In genomic region chr5:143633558-143633871, GRCm38 (mm10) we compare ENCODE assay signal across 9 mouse cellular contexts. TPM values are rescaled to one million over a fixed set of nuclear protein-coding genes. Genes with fewer than 3 reads are reported as not detected.
DNase-seq lines count a peak whose midpoint lies in the region; ATAC-seq and TF ChIP-seq lines count a peak whose summit lies in the region.
"Had no signal": no experiment of that assay in that cellular context is flagged by ENCODE, and none has a peak within 500 bp of the region (broad histone marks: within the 10 kb centered on the region; RNA-seq: fewer than 3 reads in every experiment).

No protein-coding gene starts in this region.

- no peak for TF ChIP-seq EP300 in CH12.LX (IDR thresholded peaks at IDR 0.05; ENCODE audit: low read length)

- no peak overlapping the region for H3K27ac ChIP-seq in CH12.LX (ENCODE audit: insufficient read depth, low read depth)
- peak overlapping the region; percentile 77 for H3K27ac ChIP-seq in liver, embryonic 11.5 days (ENCODE audit: low read depth, low read length)

- no peak for TF ChIP-seq RAD21 in CH12.LX (IDR thresholded peaks at IDR 0.05; ENCODE audit: low read depth, low read length)

- H3K79me2 ChIP-seq in CH12.LX (replicated peaks; ENCODE audit: control insufficient read depth, extremely low read depth, insufficient read depth, poor library complexity, severe bottlenecking) = no peaks in the 10 kb centered on the region

- dilution Hi-C loops in CH12.LX (cut with MboI; ENCODE audit: extremely low pct_ligation_motif_present, extremely low pct_unique_long_range_greater_than_20kb, low sequenced_read_pairs) = no loop called here

- TF ChIP-seq POLR2A in CH12.LX (IDR thresholded peaks at IDR 0.05; ENCODE audit: low read depth, low read length) = no peak

- peaks cover 5% of the 10 kb centered on the region for H3K9me3 ChIP-seq in CH12.LX (replicated peaks; ENCODE audit: low read length)
- peaks cover 6% of the 10 kb centered on the region for H3K9me3 ChIP-seq in erythroblast, embryonic 14.5 days (ENCODE audit: control insufficient read depth, low read length)
- peaks cover 3% of the 10 kb centered on the region; the same call in 1 of the 2 replicates for H3K9me3 ChIP-seq in liver, embryonic 11.5 days (ENCODE audit: control insufficient read depth, low read length)

- peak; percentile 45 for DNase-seq in heart, adult 8-10 months (ENCODE audit: low spot score)
- no peak for DNase-seq in heart, postnatal 25 days (ENCODE audit: low spot score)
- DNase-seq in CH12.LX (ENCODE audit: extremely low read depth) = no peak
- DNase-seq in liver, embryonic 11.5 days (ENCODE audit: low spot score) = no peak
- DNase-seq in embryo, embryonic 9.5 days (ENCODE audit: extremely low spot score) = no peak
- DNase-seq in adrenal gland, adult 2 months = no peak
- DNase-seq in natural killer cell, adult 2 months (ENCODE audit: low spot score in 2 of 2) = no peak
- DNase-seq: thymus, adult 2 months had no signal

- no peak overlapping the region for H3K9ac ChIP-seq in CH12.LX (ENCODE audit: insufficient read depth, low read depth)
- peak overlapping the region; percentile 23; the same call in 1 of the 2 replicates for H3K9ac ChIP-seq in liver, embryonic 11.5 days (ENCODE audit: low read depth, low read length)

- in situ Hi-C loops in CH12.LX (cut with MboI; ENCODE audit: low pct_ligation_motif_present, low pct_unique_long_range_greater_than_20kb, low sequenced_read_pairs) = no loop called here

- H3K27me3 ChIP-seq in CH12.LX (replicated peaks) = no peaks in the 10 kb centered on the region
- H3K27me3 ChIP-seq in erythroblast, embryonic 14.5 days (ENCODE audit: control insufficient read depth) = no peaks in the 10 kb centered on the region
- H3K27me3 ChIP-seq in liver, embryonic 11.5 days (replicated peaks; ENCODE audit: control insufficient read depth, insufficient read depth, low read length) = no peaks in the 10 kb centered on the region

- H3K4me3 ChIP-seq in CH12.LX (replicated peaks in 1 of 3; ENCODE audit: low read depth in 2 of 3, low read length in 2 of 3, poor library complexity in 1 of 3) = no peak overlapping the region
- peak overlapping the region; percentile 50 for H3K4me3 ChIP-seq in erythroblast, embryonic 14.5 days (replicated peaks)
- no peak overlapping the region for H3K4me3 ChIP-seq in liver, embryonic 11.5 days (ENCODE audit: low read depth, low read length)

- WGBS in liver, embryonic 11.5 days = 17% methylated on average over 5 of the region's 5 CpGs

- no peaks in the 10 kb centered on the region for H3K36me3 ChIP-seq in CH12.LX (replicated peaks in 1 of 2; ENCODE audit: control insufficient read depth in 1 of 2, insufficient read depth in 1 of 2, low read length in 1 of 2)
- peaks cover 57% of the 10 kb centered on the region for H3K36me3 ChIP-seq in erythroblast, embryonic 14.5 days (ENCODE audit: control insufficient read depth)
- H3K36me3 ChIP-seq in liver, embryonic 11.5 days (ENCODE audit: control insufficient read depth, insufficient read depth, low read length) = peaks cover 4% of the 10 kb centered on the region; the same call in 1 of the 2 replicates

- H3K4me2 ChIP-seq in CH12.LX (ENCODE audit: insufficient read depth, low read depth, poor library complexity, severe bottlenecking) = 0 out of 2 replicates have a peak overlapping the region, but pooled peaks have one; percentile 2
- H3K4me2 ChIP-seq in liver, embryonic 11.5 days = peak overlapping the region; percentile 54

- intact Hi-C loops in heart, postnatal 25 days (cut with DNase I) = loop anchor here (5.0 kb wide), 1 partner anchor 64 kb away; no protein-coding TSS in a partner anchor

- H3K4me1 ChIP-seq in CH12.LX (ENCODE audit: control insufficient read depth in 1 of 2, insufficient read depth in 2 of 2) = peaks cover 9 to 14% of the 10 kb centered on the region in 2 experiments
- peaks cover 96% of the 10 kb centered on the region for H3K4me1 ChIP-seq in erythroblast, embryonic 14.5 days (ENCODE audit: control insufficient read depth)
- peaks cover 68% of the 10 kb centered on the region for H3K4me1 ChIP-seq in liver, embryonic 11.5 days (replicated peaks; ENCODE audit: control insufficient read depth, insufficient read depth, low read length)

- peak; percentile 92 for ATAC-seq in liver, embryonic 11.5 days (replicated peaks; ENCODE audit: low FRiP score)

- TF ChIP-seq CTCF in CH12.LX (conservative IDR thresholded peaks at IDR 0.05 in 1 of 2, IDR thresholded peaks at IDR 0.05 in 1 of 2; ENCODE audit: low read depth in 2 of 2, low read length in 2 of 2) = no peak

TF ChIP-seq in CH12.LX, 34 proteins besides CTCF, POLR2A, EP300 and RAD21:
- no peak for TF ChIP-seq JUND (conservative IDR thresholded peaks at IDR 0.05; ENCODE audit: low read depth, low read length)
- no peak for TF ChIP-seq SMC3 (IDR thresholded peaks at IDR 0.05; ENCODE audit: low read depth, low read length)

RNA-seq across cellular contexts. Expression of gene Cyth3, which starts 11.3 kb away (rescaled TPM):
- total RNA-seq in heart, adult 8-10 months (2022) = 10 to 100 TPM; 23.1 to 33.1 (median 27.4) TPM
- 10 to 100 TPM; 43.8 to 44.9 TPM for total RNA-seq in heart, postnatal 25 days (2021)
- total RNA-seq in CH12.LX (2012; rRNA removed) = 3.3 and 3.4 TPM in 2 replicates
- 4.8 and 5.9 TPM in 2 replicates for total RNA-seq in CH12.LX (2014; rRNA removed)
- polyA plus RNA-seq in CH12.LX (2012; ENCODE audit: insufficient read length, low read depth) = 5.4 and 5.6 TPM in 2 replicates
- polyA plus RNA-seq in erythroblast, embryonic 14.5 days (2012) = 2.5 and 3.2 TPM in 2 replicates
- polyA plus RNA-seq in liver, embryonic 11.5 days (2014; fragmentation: Nextera tagmentation; extraction: Ambion mirVana) = 62.8 and 64.5 TPM in 2 replicates
- total RNA-seq in adrenal gland, adult 2 months (2021) = 100 to 1,000 TPM; 119 to 164 TPM
- polyA plus RNA-seq in adrenal gland, adult 2 months (2012; rRNA removed) = 61.7 and 78.7 TPM in 2 replicates
